Mouse (Mus musculus): ENCODE data around the gene Gga3. TPM values are rescaled to one million over a fixed set of nuclear protein-coding genes. Genes with fewer than 3 reads are reported as not detected.

The Gga3 gene
- polyA plus RNA-seq, 1 experiment from 2014 or later = 18.6 TPM

GRCm38 (mm10) chr11:115643265-115643664 lies 39.4 kb upstream of the Gga3 start:
- WGBS = 71% methylated on average over 10 of the region's 10 CpGs
- Histone ChIP-seq H3K27ac (ENCODE audit: low read length) (no peak overlapping the region), H3K36me3 (ENCODE audit: control insufficient read depth, insufficient read depth, low read length) (no peaks in the 10 kb centered on the region; the same call in 1 of the 2 replicates), H3K9me3 (ENCODE audit: control insufficient read depth, low read depth, low read length) (no peaks in the 10 kb centered on the region), H3K4me3 (ENCODE audit: low read depth, low read length) (no peak overlapping the region), H3K4me2 (replicated peaks; ENCODE audit: low read depth, low read length) (no peak overlapping the region), H3K4me1 (ENCODE audit: control insufficient read depth, insufficient read depth, low read length) (peaks cover 4% of the 10 kb centered on the region; the same call in 1 of the 2 replicates), H3K27me3 (ENCODE audit: control insufficient read depth, insufficient read depth, low read length) (no peaks in the 10 kb centered on the region), H3K9ac (replicated peaks; ENCODE audit: low read depth, low read length) (no peak overlapping the region)
- ATAC-seq (ENCODE audit: insufficient number of reproducible peaks, insufficient read depth, low FRiP score, low read depth) = no peak

GRCm38 (mm10) chr11:115642705-115643104 lies 38.9 kb upstream of the Gga3 start:
- no peak overlapping the region for H3K4me3 ChIP-seq (ENCODE audit: low read depth, low read length)
- H3K9me3 ChIP-seq (ENCODE audit: control insufficient read depth, low read depth, low read length) = no peaks in the 10 kb centered on the region
- no peak overlapping the region for H3K27ac ChIP-seq (ENCODE audit: low read length)
- H3K27me3 ChIP-seq (ENCODE audit: control insufficient read depth, insufficient read depth, low read length) = no peaks in the 10 kb centered on the region
- ATAC-seq (ENCODE audit: insufficient number of reproducible peaks, insufficient read depth, low FRiP score, low read depth) = no peak
- no peaks in the 10 kb centered on the region; the same call in 1 of the 2 replicates for H3K36me3 ChIP-seq (ENCODE audit: control insufficient read depth, insufficient read depth, low read length)
- 92% methylated on average over 2 of the region's 2 CpGs for WGBS
- H3K4me2 ChIP-seq (replicated peaks; ENCODE audit: low read depth, low read length) = no peak overlapping the region
- H3K9ac ChIP-seq (replicated peaks; ENCODE audit: low read depth, low read length) = no peak overlapping the region
- peaks cover 4% of the 10 kb centered on the region; the same call in 1 of the 2 replicates for H3K4me1 ChIP-seq (ENCODE audit: control insufficient read depth, insufficient read depth, low read length)

- H3K27me3 ChIP-seq (ENCODE audit: control insufficient read depth, insufficient read depth, low read length) = no peaks in the 10 kb centered on the region
- no peak overlapping the region for H3K4me3 ChIP-seq (ENCODE audit: low read depth, low read length)
- H3K9me3 ChIP-seq (ENCODE audit: control insufficient read depth, low read depth, low read length) = no peaks in the 10 kb centered on the region
- H3K27ac ChIP-seq (ENCODE audit: low read length) = no peak overlapping the region
- H3K9ac ChIP-seq (replicated peaks; ENCODE audit: low read depth, low read length) = no peak overlapping the region
- H3K4me1 ChIP-seq (ENCODE audit: control insufficient read depth, insufficient read depth, low read length) = peaks cover 4% of the 10 kb centered on the region; the same call in 1 of the 2 replicates
- H3K4me2 ChIP-seq (replicated peaks; ENCODE audit: low read depth, low read length) = no peak overlapping the region
- WGBS = 89% methylated on average over 4 of the region's 4 CpGs
- no peak for ATAC-seq (ENCODE audit: insufficient number of reproducible peaks, insufficient read depth, low FRiP score, low read depth)
- no peaks in the 10 kb centered on the region; the same call in 1 of the 2 replicates for H3K36me3 ChIP-seq (ENCODE audit: control insufficient read depth, insufficient read depth, low read length)
Observed at GRCm38 (mm10) chr11:115641664-115642036, 37.8 kb upstream of the Gga3 start.

GRCm38 (mm10) chr11:115640978-115641663 lies 37.3 kb upstream of the Gga3 start:
- no peaks in the 10 kb centered on the region for H3K9me3 ChIP-seq (ENCODE audit: control insufficient read depth, low read depth, low read length)
- no peak overlapping the region for H3K27ac ChIP-seq (ENCODE audit: low read length)
- 53% methylated on average over 14 of the region's 14 CpGs for WGBS
- ATAC-seq (ENCODE audit: insufficient number of reproducible peaks, insufficient read depth, low FRiP score, low read depth) = no peak
- H3K4me3 ChIP-seq (ENCODE audit: low read depth, low read length) = no peak overlapping the region
- H3K4me2 ChIP-seq (replicated peaks; ENCODE audit: low read depth, low read length) = no peak overlapping the region
- H3K36me3 ChIP-seq (ENCODE audit: control insufficient read depth, insufficient read depth, low read length) = no peaks in the 10 kb centered on the region
- peaks cover 4% of the 10 kb centered on the region; the same call in 1 of the 2 replicates for H3K4me1 ChIP-seq (ENCODE audit: control insufficient read depth, insufficient read depth, low read length)
- H3K9ac ChIP-seq (replicated peaks; ENCODE audit: low read depth, low read length) = no peak overlapping the region
- no peaks in the 10 kb centered on the region for H3K27me3 ChIP-seq (ENCODE audit: control insufficient read depth, insufficient read depth, low read length)

GRCm38 (mm10) chr11:115640311-115640828 lies 36.5 kb upstream of the Gga3 start:
- ATAC-seq (ENCODE audit: insufficient number of reproducible peaks, insufficient read depth, low FRiP score, low read depth) = no peak
- H3K4me1 ChIP-seq (ENCODE audit: control insufficient read depth, insufficient read depth, low read length) = peaks cover 4% of the 10 kb centered on the region; the same call in 1 of the 2 replicates
- H3K9me3 ChIP-seq (ENCODE audit: control insufficient read depth, low read depth, low read length) = no peaks in the 10 kb centered on the region
- no peak overlapping the region for H3K9ac ChIP-seq (replicated peaks; ENCODE audit: low read depth, low read length)
- no peak overlapping the region for H3K4me3 ChIP-seq (ENCODE audit: low read depth, low read length)
- no peaks in the 10 kb centered on the region for H3K36me3 ChIP-seq (ENCODE audit: control insufficient read depth, insufficient read depth, low read length)
- no peak overlapping the region for H3K27ac ChIP-seq (ENCODE audit: low read length)
- H3K4me2 ChIP-seq (replicated peaks; ENCODE audit: low read depth, low read length) = no peak overlapping the region
- WGBS = 80% methylated on average over 3 of the region's 4 CpGs
- H3K27me3 ChIP-seq (ENCODE audit: control insufficient read depth, insufficient read depth, low read length) = no peaks in the 10 kb centered on the region

GRCm38 (mm10) chr11:115639540-115639939 lies 35.7 kb upstream of the Gga3 start:
- Histone ChIP-seq H3K4me1 (ENCODE audit: control insufficient read depth, insufficient read depth, low read length) (peaks cover 4% of the 10 kb centered on the region; the same call in 1 of the 2 replicates), H3K9ac (replicated peaks; ENCODE audit: low read depth, low read length) (no peak overlapping the region), H3K4me2 (replicated peaks; ENCODE audit: low read depth, low read length) (no peak overlapping the region), H3K36me3 (ENCODE audit: control insufficient read depth, insufficient read depth, low read length) (no peaks in the 10 kb centered on the region), H3K27me3 (ENCODE audit: control insufficient read depth, insufficient read depth, low read length) (no peaks in the 10 kb centered on the region), H3K9me3 (ENCODE audit: control insufficient read depth, low read depth, low read length) (no peaks in the 10 kb centered on the region), H3K4me3 (ENCODE audit: low read depth, low read length) (no peak overlapping the region), H3K27ac (ENCODE audit: low read length) (no peak overlapping the region)
- no peak for ATAC-seq (ENCODE audit: insufficient number of reproducible peaks, insufficient read depth, low FRiP score, low read depth)
- 70% methylated on average over 4 of the region's 4 CpGs for WGBS

- Histone ChIP-seq H3K9ac (replicated peaks; ENCODE audit: low read depth, low read length) (no peak overlapping the region), H3K4me1 (ENCODE audit: control insufficient read depth, insufficient read depth, low read length) (peaks cover 4% of the 10 kb centered on the region; the same call in 1 of the 2 replicates), H3K9me3 (ENCODE audit: control insufficient read depth, low read depth, low read length) (no peaks in the 10 kb centered on the region), H3K4me3 (ENCODE audit: low read depth, low read length) (no peak overlapping the region), H3K36me3 (ENCODE audit: control insufficient read depth, insufficient read depth, low read length) (no peaks in the 10 kb centered on the region), H3K4me2 (replicated peaks; ENCODE audit: low read depth, low read length) (no peak overlapping the region), H3K27ac (ENCODE audit: low read length) (no peak overlapping the region), H3K27me3 (ENCODE audit: control insufficient read depth, insufficient read depth, low read length) (no peaks in the 10 kb centered on the region)
- WGBS = 61% methylated on average over 5 of the region's 5 CpGs
- ATAC-seq (ENCODE audit: insufficient number of reproducible peaks, insufficient read depth, low FRiP score, low read depth) = no peak
Observed at GRCm38 (mm10) chr11:115638498-115639409, 34.9 kb upstream of the Gga3 start.

GRCm38 (mm10) chr11:115636960-115637359 lies 33.1 kb upstream of the Gga3 start:
- Histone ChIP-seq H3K9ac (replicated peaks; ENCODE audit: low read depth, low read length) (no peak overlapping the region), H3K4me1 (ENCODE audit: control insufficient read depth, insufficient read depth, low read length) (peaks cover 4% of the 10 kb centered on the region; the same call in 1 of the 2 replicates), H3K9me3 (ENCODE audit: control insufficient read depth, low read depth, low read length) (no peaks in the 10 kb centered on the region), H3K4me2 (replicated peaks; ENCODE audit: low read depth, low read length) (no peak overlapping the region), H3K4me3 (ENCODE audit: low read depth, low read length) (no peak overlapping the region), H3K36me3 (ENCODE audit: control insufficient read depth, insufficient read depth, low read length) (no peaks in the 10 kb centered on the region), H3K27ac (ENCODE audit: low read length) (no peak overlapping the region), H3K27me3 (ENCODE audit: control insufficient read depth, insufficient read depth, low read length) (no peaks in the 10 kb centered on the region)
- ATAC-seq (ENCODE audit: insufficient number of reproducible peaks, insufficient read depth, low FRiP score, low read depth) = no peak
- WGBS = 63% methylated on average over 3 of the region's 3 CpGs

Measured in stomach, embryonic 14.5 days (tissue).